11 mouse cellular contexts compared by ENCODE assay signal in the genomic region with DNA sequence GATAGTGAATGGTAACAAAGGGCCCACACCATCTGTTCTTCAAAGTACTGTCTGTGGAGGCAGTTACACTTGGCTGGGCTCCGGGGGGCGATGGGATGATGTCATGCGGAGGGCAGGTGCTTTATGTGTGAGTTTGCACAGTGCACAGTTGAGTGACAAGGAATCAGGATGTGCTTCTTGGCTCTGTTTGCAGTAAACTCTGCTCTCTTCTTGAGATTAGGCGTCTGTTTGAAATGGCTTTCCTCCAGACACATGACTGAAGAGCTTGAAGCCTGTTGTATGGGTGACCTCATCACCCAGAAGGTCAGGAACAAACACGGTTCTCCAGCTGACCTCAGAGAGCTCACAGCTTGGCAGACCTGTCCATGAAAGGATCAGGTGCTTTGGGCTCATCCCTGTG. TPM values are rescaled to one million over a fixed set of nuclear protein-coding genes. Genes with fewer than 3 reads are reported as not detected.
A peak's percentile ranks its signal among the peaks of the same experiment; 100 is the strongest.
DNase-seq lines count a peak whose midpoint lies in the region; ATAC-seq and TF ChIP-seq lines count a peak whose summit lies in the region.
"Had no signal": no experiment of that assay in that cellular context is flagged by ENCODE, and none has a peak within 500 bp of the region (broad histone marks: within the 10 kb centered on the region; RNA-seq: fewer than 3 reads in every experiment).

No protein-coding gene starts in this region.

- H3K27ac ChIP-seq in heart, embryonic 12.5 days (ENCODE audit: poor library complexity, severe bottlenecking), result no peak overlapping the region
- no peak overlapping the region for H3K27ac ChIP-seq in thymus, adult 2 months (ENCODE audit: control insufficient read depth, insufficient read depth, low read length)
- H3K27ac ChIP-seq: forebrain, embryonic 12.5 days; intestine, embryonic 15.5 days had no signal

- no peaks in the 10 kb centered on the region for H3K9me3 ChIP-seq in heart, embryonic 12.5 days (replicated peaks)
- H3K9me3 ChIP-seq: forebrain, embryonic 12.5 days; G1E; intestine, embryonic 15.5 days had no signal

- no peak overlapping the region for H3K4me2 ChIP-seq in heart, embryonic 12.5 days
- H3K4me2 ChIP-seq: forebrain, embryonic 12.5 days; intestine, embryonic 15.5 days had no signal

- no peak overlapping the region for H3K4me3 ChIP-seq in heart, embryonic 12.5 days
- H3K4me3 ChIP-seq in thymus, adult 2 months (ENCODE audit: control insufficient read depth, insufficient read depth, low read length), result no peak overlapping the region
- H3K4me3 ChIP-seq: forebrain, embryonic 12.5 days; intestine, embryonic 15.5 days had no signal

- TF ChIP-seq POLR2A in thymus, adult 2 months (IDR thresholded peaks at IDR 0.05; ENCODE audit: control insufficient read depth, extremely low read depth, insufficient read depth, low read length, poor library complexity), result no peak

- no peaks in the 10 kb centered on the region for H3K27me3 ChIP-seq in heart, embryonic 12.5 days (replicated peaks)
- H3K27me3 ChIP-seq in thymus, adult 2 months (ENCODE audit: control insufficient read depth, insufficient read depth, low read length), result no peaks in the 10 kb centered on the region
- H3K27me3 ChIP-seq: forebrain, embryonic 12.5 days; intestine, embryonic 15.5 days had no signal

- peaks cover 27% of the 10 kb centered on the region for H3K4me1 ChIP-seq in heart, embryonic 12.5 days (replicated peaks)
- no peaks in the 10 kb centered on the region for H3K4me1 ChIP-seq in thymus, adult 2 months (replicated peaks; ENCODE audit: control insufficient read depth, insufficient read depth, low read length)
- H3K4me1 ChIP-seq: forebrain, embryonic 12.5 days; intestine, embryonic 15.5 days had no signal

- WGBS in heart, embryonic 12.5 days, result 66% methylated on average over 5 of the region's 5 CpGs
- 97% methylated on average over 5 of the region's 5 CpGs for WGBS in thymus, adult 2 months

- peak; percentile 3 for DNase-seq in embryo, embryonic 10.5 days (ENCODE audit: low spot score)
- no peak for DNase-seq in embryo, embryonic 11 days
- peak; percentile 44 for DNase-seq in kidney, adult 9 months
- DNase-seq in kidney, postnatal 10 days, result no peak
- DNase-seq in lung, postnatal 25 days (ENCODE audit: low spot score), result peak; percentile 68
- DNase-seq in thymus, adult 2 months, result no peak
- DNase-seq in ovary, postnatal 10 days (ENCODE audit: low spot score), result no peak

- 0 out of 2 replicates have a peak, but pooled peaks have one; percentile 39 for ATAC-seq in heart, embryonic 12.5 days (ENCODE audit: insufficient number of reproducible peaks, low FRiP score)
- ATAC-seq: intestine, embryonic 15.5 days had no signal

- TF ChIP-seq CTCF in thymus, adult 2 months (IDR thresholded peaks at IDR 0.05; ENCODE audit: borderline replicate concordance, control insufficient read depth, extremely low read depth, insufficient read depth, low read length, poor library complexity), result no peak

- H3K36me3 ChIP-seq in heart, embryonic 12.5 days, result peaks cover 60% of the 10 kb centered on the region
- peaks cover 38% of the 10 kb centered on the region for H3K36me3 ChIP-seq in thymus, adult 2 months (ENCODE audit: control insufficient read depth, insufficient read depth, low read length)

- no peak overlapping the region for H3K9ac ChIP-seq in heart, embryonic 12.5 days
- H3K9ac ChIP-seq: forebrain, embryonic 12.5 days; intestine, embryonic 15.5 days had no signal

RNA-seq across cellular contexts. Expression of a gene that starts 38.0 kb away (rescaled TPM):
- polyA plus RNA-seq in heart, embryonic 12.5 days (2016; fragmentation: Nextera tagmentation; extraction: Ambion mirVana), result 1.7 and 2.7 TPM in 2 replicates
- polyA plus RNA-seq in thymus, adult 2 months (2012; rRNA removed), result 1.5 and 3.1 TPM in 2 replicates
- polyA plus RNA-seq: G1E had no signal

Comparison
In these comparisons a context has a peak if more than half of its experiments do, and no peak if none do; other contexts are left out.
1. DNase-seq: peak in embryo, embryonic 10.5 days (single experiment), kidney, adult 9 months (single experiment) and lung, postnatal 25 days (single experiment); none in embryo, embryonic 11 days (single experiment), kidney, postnatal 10 days (single experiment), thymus, adult 2 months (single experiment) and ovary, postnatal 10 days (single experiment).